Comparison of ENCODE assay signal across 8 mouse cellular contexts in the genomic region with DNA sequence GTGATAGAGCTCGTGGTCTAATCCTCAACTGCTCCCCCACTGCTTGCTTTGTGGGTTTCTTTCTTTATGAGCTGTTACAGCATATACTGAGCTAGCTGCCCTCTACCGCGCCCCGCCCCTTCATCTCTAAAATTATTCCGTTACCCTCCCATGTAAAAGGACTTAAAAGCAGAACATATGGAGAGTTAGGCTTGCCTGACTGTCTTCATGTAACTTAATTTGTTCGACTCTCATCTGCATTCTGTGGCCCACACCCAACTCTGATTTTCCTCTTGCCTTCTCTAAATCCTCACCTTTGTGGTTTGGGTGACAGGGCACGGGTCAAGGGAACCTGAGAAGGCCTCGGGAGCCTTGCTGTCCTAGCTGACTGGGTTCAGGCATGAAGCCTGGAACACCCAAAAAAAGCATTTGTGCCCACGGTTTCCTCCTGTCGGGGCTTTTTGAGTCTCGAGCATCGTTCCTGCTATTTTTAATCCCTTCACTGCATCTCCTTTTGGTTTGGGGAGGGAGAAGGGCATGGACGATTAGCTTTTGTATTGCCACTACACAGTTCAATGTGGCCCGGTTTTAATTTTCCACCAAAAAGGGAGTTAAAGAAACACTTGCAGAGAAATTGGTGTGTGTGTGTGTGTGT. TPM values are rescaled to one million over a fixed set of nuclear protein-coding genes. Genes with fewer than 3 reads are reported as not detected.
DNase-seq lines count a peak whose midpoint lies in the region; ATAC-seq and TF ChIP-seq lines count a peak whose summit lies in the region.

No protein-coding gene starts in this region.

- no peak for TF ChIP-seq CTCF in kidney, adult 2 months (conservative IDR thresholded peaks at IDR 0.05; ENCODE audit: insufficient read depth, insufficient read length, low read depth, low read length)

- peak overlapping the region; percentile 85 for H3K27ac ChIP-seq in kidney, adult 2 months (ENCODE audit: insufficient read depth, low read depth, low read length)

- H3K36me3 ChIP-seq in kidney, adult 2 months (ENCODE audit: control insufficient read depth, insufficient read depth, low read length), result no peaks in the 10 kb centered on the region
- no peaks in the 10 kb centered on the region; the same call in 1 of the 2 replicates for H3K36me3 ChIP-seq in splenic B cell, adult 2 months (ENCODE audit: control insufficient read depth, insufficient read depth, low read length, poor library complexity, severe bottlenecking)

- ATAC-seq in frontal cortex, adult (ENCODE audit: low TSS enrichment), result peak; percentile 51

- no peaks in the 10 kb centered on the region for H3K27me3 ChIP-seq in kidney, adult 2 months (replicated peaks; ENCODE audit: control insufficient read depth, insufficient read depth, low read length)
- H3K27me3 ChIP-seq in splenic B cell, adult 2 months (ENCODE audit: control insufficient read depth, insufficient read depth, low read length, poor library complexity, severe bottlenecking), result no peaks in the 10 kb centered on the region

- peak overlapping the region; percentile 73 for H3K4me3 ChIP-seq in kidney, adult 2 months (ENCODE audit: insufficient read depth, low read depth, low read length)

- DNase-seq in kidney, adult 2 months, result peak; percentile 33
- DNase-seq in kidney, postnatal 25 days, result no peak
- DNase-seq in brain, adult 2 months (ENCODE audit: low read depth, low spot score), result peak; percentile 76
- DNase-seq in lung, postnatal 10 days, result peak; percentile 18
- DNase-seq in splenic B cell, adult 2 months (ENCODE audit: low read depth, low spot score), result peak; percentile 39
- DNase-seq in urinary bladder, adult 2 months (ENCODE audit: low spot score), result no peak
- no peak for DNase-seq in urinary bladder, adult 18-20 months (ENCODE audit: low spot score in 2 of 2)

- TF ChIP-seq POLR2A in kidney, adult 2 months (IDR thresholded peaks at IDR 0.05; ENCODE audit: low read depth, low read length), result no peak

- 44% methylated on average over 14 of the region's 14 CpGs for WGBS in kidney, adult 2 months

- no peaks in the 10 kb centered on the region; the same call in 1 of the 2 replicates for H3K4me1 ChIP-seq in kidney, adult 2 months (ENCODE audit: control insufficient read depth, insufficient read depth, low read length)

RNA-seq across cellular contexts. Expression of a gene that starts 1.4 kb away (rescaled TPM):
- polyA plus RNA-seq in kidney, adult 2 months (2012; rRNA removed), result 38.7 and 38.9 TPM in 2 replicates
- 40.9 and 43.4 TPM in 2 replicates for polyA plus RNA-seq in urinary bladder, adult 2 months (2012; rRNA removed)

Comparison
In these comparisons a context has a peak if more than half of its experiments do, and no peak if none do; other contexts are left out.
1. DNase-seq: peak in kidney, adult 2 months (single experiment), brain, adult 2 months (single experiment), lung, postnatal 10 days (single experiment) and splenic B cell, adult 2 months (single experiment); none in kidney, postnatal 25 days (0 of 2), urinary bladder, adult 2 months (single experiment) and urinary bladder, adult 18-20 months (0 of 2).